ENCODE assay signal across 25 mouse cellular contexts in the genomic region with DNA sequence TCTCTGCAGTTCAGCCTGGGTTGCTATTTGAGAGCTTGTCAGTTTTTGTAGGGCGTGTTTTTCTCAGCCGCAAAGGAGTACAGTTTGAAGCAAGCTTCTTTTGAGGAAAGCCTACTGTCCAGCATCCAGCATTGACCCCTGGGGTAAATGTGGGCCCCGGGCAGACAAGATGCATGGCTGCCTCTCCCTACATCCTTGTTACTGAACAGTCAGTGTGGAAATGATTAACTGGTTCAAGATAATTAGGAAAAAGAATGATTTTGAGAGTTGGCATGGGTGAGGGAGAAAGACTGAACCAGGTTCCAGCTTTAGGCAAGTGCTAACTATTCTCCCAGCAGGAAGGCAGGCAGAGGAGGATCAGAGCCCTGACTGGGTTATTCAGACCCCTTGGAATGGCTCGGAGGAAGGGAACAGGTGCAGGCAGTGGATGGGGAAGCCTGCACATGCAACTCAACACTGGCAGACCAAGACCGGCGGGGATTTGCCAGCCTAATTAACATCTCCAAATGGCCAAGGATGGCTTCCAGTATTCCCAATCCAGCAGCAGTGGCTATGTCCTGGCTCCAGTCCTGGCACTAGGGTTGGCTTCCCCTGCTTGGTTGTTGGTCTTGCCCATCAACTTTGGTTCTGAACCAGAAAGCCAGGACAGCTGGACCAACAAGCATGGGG. TPM values are rescaled to one million over a fixed set of nuclear protein-coding genes. Genes with fewer than 3 reads are reported as not detected.
DNase-seq lines count a peak whose midpoint lies in the region; ATAC-seq and TF ChIP-seq lines count a peak whose summit lies in the region.
"Had no signal": no experiment of that assay in that cellular context is flagged by ENCODE, and none has a peak within 500 bp of the region (broad histone marks: within the 10 kb centered on the region; RNA-seq: fewer than 3 reads in every experiment).

No protein-coding gene starts in this region.

- no peaks in the 10 kb centered on the region for H3K36me3 ChIP-seq in forebrain, embryonic 13.5 days (ENCODE audit: poor library complexity, severe bottlenecking)
- H3K36me3 ChIP-seq in forebrain, embryonic 11.5 days (ENCODE audit: control insufficient read depth, insufficient read depth, low read length) = no peaks in the 10 kb centered on the region
- H3K36me3 ChIP-seq in kidney, embryonic 14.5 days (ENCODE audit: control insufficient read depth, insufficient read depth, low read length) = no peaks in the 10 kb centered on the region
- H3K36me3 ChIP-seq in midbrain, postnatal 0 days (ENCODE audit: insufficient read depth, low read length) = peaks cover 3% of the 10 kb centered on the region
- H3K36me3 ChIP-seq in midbrain, embryonic 16.5 days (ENCODE audit: control insufficient read depth, insufficient read depth, low read length) = no peaks in the 10 kb centered on the region
- no peaks in the 10 kb centered on the region for H3K36me3 ChIP-seq in hindbrain, postnatal 0 days (ENCODE audit: insufficient read depth, low read length)
- H3K36me3 ChIP-seq: embryonic facial prominence, embryonic 10.5 days; limb, embryonic 10.5 days; neural tube, embryonic 13.5 days had no signal

- H3K4me2 ChIP-seq in forebrain, embryonic 13.5 days = no peak overlapping the region
- H3K4me2 ChIP-seq in forebrain, embryonic 11.5 days (ENCODE audit: low read depth, low read length, severe bottlenecking) = no peak overlapping the region
- no peak overlapping the region for H3K4me2 ChIP-seq in kidney, embryonic 14.5 days (replicated peaks; ENCODE audit: low read depth, low read length)
- H3K4me2 ChIP-seq in midbrain, postnatal 0 days (ENCODE audit: low read depth, low read length, poor library complexity, severe bottlenecking) = no peak overlapping the region
- H3K4me2 ChIP-seq in midbrain, embryonic 16.5 days (ENCODE audit: low read length) = no peak overlapping the region
- no peak overlapping the region for H3K4me2 ChIP-seq in hindbrain, postnatal 0 days (ENCODE audit: low read depth, low read length)
- H3K4me2 ChIP-seq: heart, embryonic 12.5 days; neural tube, embryonic 13.5 days had no signal

- peak; percentile 61; the same call in 1 of the 2 replicates for ATAC-seq in forebrain, embryonic 13.5 days
- ATAC-seq in forebrain, embryonic 11.5 days (replicated peaks; ENCODE audit: low FRiP score) = no peak
- no peak for ATAC-seq in kidney, embryonic 14.5 days (ENCODE audit: low FRiP score, low TSS enrichment)
- no peak for ATAC-seq in midbrain, postnatal 0 days (ENCODE audit: low FRiP score)
- ATAC-seq in midbrain, embryonic 16.5 days = no peak
- ATAC-seq in hindbrain, postnatal 0 days = peak; percentile 61
- ATAC-seq: inflammation-experienced regulatory T-cells, adult 6 months had no signal

- 68% methylated on average over 6 of the region's 6 CpGs for WGBS in forebrain, embryonic 13.5 days
- 70% methylated on average over 6 of the region's 6 CpGs for WGBS in forebrain, embryonic 11.5 days
- 75% methylated on average over 6 of the region's 6 CpGs for WGBS in kidney, embryonic 14.5 days
- 66% methylated on average over 6 of the region's 6 CpGs for WGBS in midbrain, postnatal 0 days
- WGBS in midbrain, embryonic 16.5 days = 59% methylated on average over 6 of the region's 6 CpGs
- WGBS in hindbrain, postnatal 0 days = 50% methylated on average over 6 of the region's 6 CpGs

- no peak overlapping the region; the same call in 1 of the 2 replicates for H3K27ac ChIP-seq in forebrain, embryonic 13.5 days
- no peak overlapping the region for H3K27ac ChIP-seq in forebrain, embryonic 11.5 days (ENCODE audit: low read depth, low read length)
- H3K27ac ChIP-seq in kidney, embryonic 14.5 days (ENCODE audit: low read depth, low read length) = no peak overlapping the region
- no peak overlapping the region for H3K27ac ChIP-seq in midbrain, postnatal 0 days (ENCODE audit: low read depth, low read length)
- no peak overlapping the region for H3K27ac ChIP-seq in midbrain, embryonic 16.5 days (ENCODE audit: low read length)
- H3K27ac ChIP-seq in hindbrain, postnatal 0 days = peak overlapping the region; percentile 20; the same call in 1 of the 2 replicates
- H3K27ac ChIP-seq: embryonic facial prominence, embryonic 10.5 days; limb, embryonic 10.5 days; neural tube, embryonic 13.5 days had no signal

- no peak overlapping the region for H3K4me3 ChIP-seq in forebrain, embryonic 13.5 days
- no peak overlapping the region for H3K4me3 ChIP-seq in forebrain, embryonic 11.5 days (ENCODE audit: low read depth, low read length)
- no peak overlapping the region for H3K4me3 ChIP-seq in kidney, embryonic 14.5 days (ENCODE audit: low read length)
- H3K4me3 ChIP-seq in midbrain, postnatal 0 days (ENCODE audit: low read depth, low read length) = no peak overlapping the region
- H3K4me3 ChIP-seq in midbrain, embryonic 16.5 days (ENCODE audit: low read depth, low read length) = no peak overlapping the region
- no peak overlapping the region for H3K4me3 ChIP-seq in hindbrain, postnatal 0 days (ENCODE audit: low read length)
- H3K4me3 ChIP-seq: embryonic facial prominence, embryonic 10.5 days; heart, embryonic 12.5 days; limb, embryonic 10.5 days; megakaryocyte, embryonic 14.5 days; neural tube, embryonic 13.5 days had no signal

- H3K4me1 ChIP-seq in forebrain, embryonic 13.5 days = peaks cover 18% of the 10 kb centered on the region
- H3K4me1 ChIP-seq in forebrain, embryonic 11.5 days (replicated peaks; ENCODE audit: control insufficient read depth, insufficient read depth, low read length) = no peaks in the 10 kb centered on the region
- H3K4me1 ChIP-seq in kidney, embryonic 14.5 days (ENCODE audit: control insufficient read depth, insufficient read depth, low read length) = peaks cover 5% of the 10 kb centered on the region; the same call in 1 of the 2 replicates
- H3K4me1 ChIP-seq in midbrain, postnatal 0 days (ENCODE audit: insufficient read depth, low read length) = no peaks in the 10 kb centered on the region
- H3K4me1 ChIP-seq in midbrain, embryonic 16.5 days (ENCODE audit: control insufficient read depth, insufficient read depth, low read length) = no peaks in the 10 kb centered on the region
- H3K4me1 ChIP-seq in hindbrain, postnatal 0 days (ENCODE audit: insufficient read depth, low read length) = peaks cover 3% of the 10 kb centered on the region; the same call in 1 of the 2 replicates

- no peak for DNase-seq in forebrain, embryonic 11.5 days (ENCODE audit: low spot score)
- DNase-seq in kidney, adult 9 months = peak; percentile 7
- DNase-seq in midbrain, postnatal 0 days (ENCODE audit: low spot score) = peak; percentile 74
- peak; percentile 65 for DNase-seq in hindbrain, postnatal 0 days (ENCODE audit: low spot score)
- DNase-seq: adrenal gland, postnatal 36 days; gastrocnemius, postnatal 10 days; heart, adult 11 months; heart, postnatal 14 days; kidney, postnatal 10 days; lung, adult 18-20 months; lung, postnatal 14 days; spleen, adult 18-20 months; thymus, postnatal 36 days had no signal

- no peaks in the 10 kb centered on the region for H3K27me3 ChIP-seq in forebrain, embryonic 13.5 days
- H3K27me3 ChIP-seq in forebrain, embryonic 11.5 days (ENCODE audit: control insufficient read depth, insufficient read depth, low read length) = no peaks in the 10 kb centered on the region
- H3K27me3 ChIP-seq in kidney, embryonic 14.5 days (ENCODE audit: control insufficient read depth, insufficient read depth, low read length) = no peaks in the 10 kb centered on the region
- no peaks in the 10 kb centered on the region for H3K27me3 ChIP-seq in midbrain, postnatal 0 days (ENCODE audit: insufficient read depth, low read length)
- H3K27me3 ChIP-seq in midbrain, embryonic 16.5 days (ENCODE audit: control insufficient read depth, insufficient read depth, low read depth, low read length) = no peaks in the 10 kb centered on the region
- no peaks in the 10 kb centered on the region for H3K27me3 ChIP-seq in hindbrain, postnatal 0 days (ENCODE audit: insufficient read depth, low read length)
- H3K27me3 ChIP-seq: heart, embryonic 12.5 days; megakaryocyte, embryonic 14.5 days had no signal

- TF ChIP-seq CTCF in midbrain, postnatal 0 days (IDR thresholded peaks at IDR 0.05) = no peak
- no peak for TF ChIP-seq CTCF in hindbrain, postnatal 0 days (IDR thresholded peaks at IDR 0.05; ENCODE audit: low read depth)

- no peaks in the 10 kb centered on the region for H3K9me3 ChIP-seq in forebrain, embryonic 13.5 days (replicated peaks)
- no peaks in the 10 kb centered on the region for H3K9me3 ChIP-seq in forebrain, embryonic 11.5 days (ENCODE audit: control insufficient read depth, low read length)
- H3K9me3 ChIP-seq in kidney, embryonic 14.5 days (ENCODE audit: control insufficient read depth, low read length) = no peaks in the 10 kb centered on the region
- no peaks in the 10 kb centered on the region for H3K9me3 ChIP-seq in midbrain, postnatal 0 days (ENCODE audit: low read length)
- no peaks in the 10 kb centered on the region for H3K9me3 ChIP-seq in midbrain, embryonic 16.5 days (replicated peaks; ENCODE audit: control insufficient read depth, low read length, poor library complexity, severe bottlenecking)
- H3K9me3 ChIP-seq in hindbrain, postnatal 0 days (ENCODE audit: low read length) = no peaks in the 10 kb centered on the region
- H3K9me3 ChIP-seq: embryonic facial prominence, embryonic 10.5 days; heart, embryonic 12.5 days; limb, embryonic 10.5 days; megakaryocyte, embryonic 14.5 days; neural tube, embryonic 13.5 days had no signal

- no peak overlapping the region for H3K9ac ChIP-seq in forebrain, embryonic 13.5 days
- H3K9ac ChIP-seq in forebrain, embryonic 11.5 days (ENCODE audit: low read length) = no peak overlapping the region
- H3K9ac ChIP-seq in kidney, embryonic 14.5 days (ENCODE audit: low read depth, low read length) = no peak overlapping the region
- no peak overlapping the region for H3K9ac ChIP-seq in midbrain, postnatal 0 days (replicated peaks; ENCODE audit: low read length, poor library complexity, severe bottlenecking)
- H3K9ac ChIP-seq in midbrain, embryonic 16.5 days (ENCODE audit: low read depth, low read length) = no peak overlapping the region
- H3K9ac ChIP-seq in hindbrain, postnatal 0 days (replicated peaks; ENCODE audit: low read length) = no peak overlapping the region
- H3K9ac ChIP-seq: heart, embryonic 12.5 days; neural tube, embryonic 13.5 days had no signal

RNA-seq across cellular contexts. Expression of a gene that starts 28.6 kb away (rescaled TPM):
- polyA plus RNA-seq in forebrain, embryonic 13.5 days (2015; fragmentation: Nextera tagmentation; extraction: Ambion mirVana) = 10.0 and 12.8 TPM in 2 replicates
- 5.0 and 8.7 TPM in 2 replicates for polyA plus RNA-seq in forebrain, embryonic 11.5 days (2014; fragmentation: Nextera tagmentation; extraction: Ambion mirVana)
- polyA plus RNA-seq in kidney, embryonic 14.5 days (2014; fragmentation: Nextera tagmentation; extraction: Ambion mirVana) = not detected in 2 replicates
- 13.9 and 20.6 TPM in 2 replicates for total RNA-seq in midbrain, postnatal 0 days (2014; rRNA removed)
- 1.5 and 1.9 TPM in 2 replicates for polyA plus RNA-seq in midbrain, postnatal 0 days (2015; fragmentation: Nextera tagmentation; extraction: Ambion mirVana)
- polyA plus RNA-seq in midbrain, embryonic 16.5 days (2015; fragmentation: Nextera tagmentation; extraction: Ambion mirVana) = 2.7 TPM in 2 replicates
- total RNA-seq in hindbrain, postnatal 0 days (2014; rRNA removed) = 42.7 and 44.0 TPM in 2 replicates
- polyA plus RNA-seq in hindbrain, postnatal 0 days (2015; fragmentation: Nextera tagmentation; extraction: Ambion mirVana) = 4.2 and 4.4 TPM in 2 replicates
- total RNA-seq: common myeloid progenitor, adult 5-6 weeks; gastrocnemius, postnatal 10 days; liver, adult 2 months had no signal
- polyA plus RNA-seq: C2C12; heart, embryonic 12.5 days; inflammation-experienced regulatory T-cells, adult 6 months; limb, embryonic 10.5 days had no signal

Comparison
In these comparisons a context has a peak if more than half of its experiments do, and no peak if none do; other contexts are left out.
1. ATAC-seq: peak in forebrain, embryonic 13.5 days (single experiment) and hindbrain, postnatal 0 days (single experiment); none in forebrain, embryonic 11.5 days (single experiment), kidney, embryonic 14.5 days (single experiment), midbrain, postnatal 0 days (single experiment) and midbrain, embryonic 16.5 days (single experiment).